Comparison of ENCODE assay signal across 14 mouse cellular contexts in the genomic region with DNA sequence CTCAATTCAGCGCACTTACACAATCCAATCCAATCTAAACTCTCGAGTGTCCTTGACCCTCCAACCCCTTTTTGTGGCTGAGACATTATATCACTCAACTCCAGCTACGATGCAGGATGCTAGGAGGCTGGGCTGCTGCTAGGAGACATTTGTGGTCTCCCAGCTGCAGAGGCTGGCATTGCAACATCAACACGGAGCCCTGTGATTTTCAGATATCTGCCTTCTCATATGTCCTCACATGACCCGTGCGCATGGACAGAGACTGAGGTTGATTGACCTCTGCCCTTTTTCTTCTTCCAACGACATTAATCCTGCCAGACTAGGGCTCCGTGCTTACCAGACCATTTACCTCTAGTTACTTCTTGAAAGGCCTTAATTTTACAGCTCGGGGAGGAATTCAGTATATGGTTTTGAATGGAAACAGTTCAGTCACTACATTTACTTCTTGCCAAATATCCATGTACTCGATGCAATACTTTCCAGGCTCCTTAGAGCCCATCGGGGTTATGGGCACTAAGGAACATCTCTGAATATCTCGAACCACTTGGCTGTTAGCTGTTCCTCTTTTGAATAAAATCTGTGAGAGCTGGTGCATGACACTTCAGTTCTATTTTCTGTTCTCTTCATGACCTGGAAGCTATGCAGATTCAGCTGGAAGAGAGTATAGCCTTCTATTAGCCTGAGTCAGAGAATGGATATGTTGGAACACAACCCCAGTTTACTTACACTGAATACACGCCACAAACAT. TPM values are rescaled to one million over a fixed set of nuclear protein-coding genes. Genes with fewer than 3 reads are reported as not detected.
DNase-seq lines count a peak whose midpoint lies in the region; ATAC-seq lines count a peak whose summit lies in the region.
"Had no signal": no experiment of that assay in that cellular context is flagged by ENCODE, and none has a peak within 500 bp of the region (broad histone marks: within the 10 kb centered on the region; RNA-seq: fewer than 3 reads in every experiment).

No protein-coding gene starts in this region.

- H3K4me1 ChIP-seq in kidney, embryonic 15.5 days, result no peaks in the 10 kb centered on the region
- no peaks in the 10 kb centered on the region for H3K4me1 ChIP-seq in kidney, embryonic 16.5 days (ENCODE audit: insufficient read depth, low read length)
- H3K4me1 ChIP-seq: embryonic facial prominence, embryonic 12.5 days; forebrain, embryonic 10.5 days; heart, embryonic 10.5 days; intestine, embryonic 15.5 days; lung, embryonic 15.5 days had no signal

- H3K9me3 ChIP-seq in kidney, embryonic 15.5 days (replicated peaks), result no peaks in the 10 kb centered on the region
- H3K9me3 ChIP-seq in kidney, embryonic 16.5 days (ENCODE audit: low read length), result no peaks in the 10 kb centered on the region
- H3K9me3 ChIP-seq: embryonic facial prominence, embryonic 12.5 days; forebrain, embryonic 10.5 days; heart, embryonic 10.5 days; intestine, embryonic 15.5 days; lung, embryonic 15.5 days had no signal

- no peak overlapping the region for H3K9ac ChIP-seq in kidney, embryonic 15.5 days
- H3K9ac ChIP-seq in kidney, embryonic 16.5 days (replicated peaks; ENCODE audit: low read length), result no peak overlapping the region
- H3K9ac ChIP-seq: embryonic facial prominence, embryonic 12.5 days; intestine, embryonic 15.5 days; lung, embryonic 15.5 days had no signal

- no peak for ATAC-seq in kidney, embryonic 15.5 days (replicated peaks; ENCODE audit: low FRiP score)
- ATAC-seq in kidney, embryonic 16.5 days (ENCODE audit: low FRiP score, low TSS enrichment), result peak; percentile 49; the same call in 1 of the 2 replicates
- ATAC-seq: intestine, embryonic 15.5 days had no signal

- H3K27me3 ChIP-seq in kidney, embryonic 15.5 days, result no peaks in the 10 kb centered on the region
- H3K27me3 ChIP-seq in kidney, embryonic 16.5 days (ENCODE audit: insufficient read depth, low read length), result no peaks in the 10 kb centered on the region
- H3K27me3 ChIP-seq: embryonic facial prominence, embryonic 12.5 days; intestine, embryonic 15.5 days; lung, embryonic 15.5 days had no signal

- 51% methylated on average over 13 of the region's 13 CpGs for WGBS in kidney, embryonic 15.5 days
- 51% methylated on average over 13 of the region's 13 CpGs for WGBS in kidney, embryonic 16.5 days

- intact Hi-C loops in left cerebral cortex, postnatal 14 days (cut with DNase I), result no loop called here

- no peak overlapping the region for H3K4me3 ChIP-seq in kidney, embryonic 15.5 days (replicated peaks)
- no peak overlapping the region for H3K4me3 ChIP-seq in kidney, embryonic 16.5 days (ENCODE audit: low read length)
- H3K4me3 ChIP-seq: embryonic facial prominence, embryonic 12.5 days; forebrain, embryonic 10.5 days; heart, embryonic 10.5 days; intestine, embryonic 15.5 days; lung, embryonic 15.5 days had no signal

- no peaks in the 10 kb centered on the region for H3K36me3 ChIP-seq in kidney, embryonic 15.5 days
- H3K36me3 ChIP-seq in kidney, embryonic 16.5 days (ENCODE audit: insufficient read depth, low read length), result no peaks in the 10 kb centered on the region
- H3K36me3 ChIP-seq: embryonic facial prominence, embryonic 12.5 days; forebrain, embryonic 10.5 days; heart, embryonic 10.5 days; intestine, embryonic 15.5 days; lung, embryonic 15.5 days had no signal

- peak; percentile 52 for DNase-seq in kidney, adult 11 months
- DNase-seq in thymus, postnatal 14 days, result peak; percentile 22
- no peak for DNase-seq in thymus, adult 18-20 months
- no peak for DNase-seq in left cerebral cortex, postnatal 14 days (ENCODE audit: low spot score in 2 of 2)
- no peak for DNase-seq in right cerebral cortex, postnatal 14 days
- DNase-seq: cerebellum, postnatal 14 days; retina, postnatal 1 day had no signal

- no peak overlapping the region for H3K4me2 ChIP-seq in kidney, embryonic 15.5 days
- H3K4me2 ChIP-seq in kidney, embryonic 16.5 days (replicated peaks; ENCODE audit: low read depth, low read length), result no peak overlapping the region
- H3K4me2 ChIP-seq: embryonic facial prominence, embryonic 12.5 days; intestine, embryonic 15.5 days; lung, embryonic 15.5 days had no signal

- no peak overlapping the region for H3K27ac ChIP-seq in kidney, embryonic 15.5 days
- no peak overlapping the region for H3K27ac ChIP-seq in kidney, embryonic 16.5 days (ENCODE audit: low read length)
- H3K27ac ChIP-seq: embryonic facial prominence, embryonic 12.5 days; forebrain, embryonic 10.5 days; heart, embryonic 10.5 days; intestine, embryonic 15.5 days; lung, embryonic 15.5 days had no signal

RNA-seq across cellular contexts. Expression of gene Tlk1, which starts 52.0 kb away (rescaled TPM):
- polyA plus RNA-seq in kidney, embryonic 15.5 days (2015; fragmentation: Nextera tagmentation; extraction: Ambion mirVana), result 27.0 and 29.5 TPM in 2 replicates
- polyA plus RNA-seq in kidney, embryonic 16.5 days (2015; fragmentation: Nextera tagmentation; extraction: Ambion mirVana), result 25.0 and 28.6 TPM in 2 replicates
- total RNA-seq in left cerebral cortex, postnatal 14 days (2021), result 100 to 1,000 TPM in 1 of 2 experiments, 10 to 100 TPM in 1; 93.3 to 101 TPM

Comparison
In these comparisons a context has a peak if more than half of its experiments do, and no peak if none do; other contexts are left out.
1. DNase-seq: peak in kidney, adult 11 months (single experiment) and thymus, postnatal 14 days (single experiment); none in thymus, adult 18-20 months (0 of 2), left cerebral cortex, postnatal 14 days (0 of 2) and right cerebral cortex, postnatal 14 days (single experiment).